Mouse (Mus musculus): ENCODE results near the gene Eri2. TPM values are rescaled to one million over a fixed set of nuclear protein-coding genes. Genes with fewer than 3 reads are reported as not detected.

Eri2 gene
- 9.9 and 10.0 TPM in 2 replicates for polyA plus RNA-seq (2012; rRNA removed)

DNA sequence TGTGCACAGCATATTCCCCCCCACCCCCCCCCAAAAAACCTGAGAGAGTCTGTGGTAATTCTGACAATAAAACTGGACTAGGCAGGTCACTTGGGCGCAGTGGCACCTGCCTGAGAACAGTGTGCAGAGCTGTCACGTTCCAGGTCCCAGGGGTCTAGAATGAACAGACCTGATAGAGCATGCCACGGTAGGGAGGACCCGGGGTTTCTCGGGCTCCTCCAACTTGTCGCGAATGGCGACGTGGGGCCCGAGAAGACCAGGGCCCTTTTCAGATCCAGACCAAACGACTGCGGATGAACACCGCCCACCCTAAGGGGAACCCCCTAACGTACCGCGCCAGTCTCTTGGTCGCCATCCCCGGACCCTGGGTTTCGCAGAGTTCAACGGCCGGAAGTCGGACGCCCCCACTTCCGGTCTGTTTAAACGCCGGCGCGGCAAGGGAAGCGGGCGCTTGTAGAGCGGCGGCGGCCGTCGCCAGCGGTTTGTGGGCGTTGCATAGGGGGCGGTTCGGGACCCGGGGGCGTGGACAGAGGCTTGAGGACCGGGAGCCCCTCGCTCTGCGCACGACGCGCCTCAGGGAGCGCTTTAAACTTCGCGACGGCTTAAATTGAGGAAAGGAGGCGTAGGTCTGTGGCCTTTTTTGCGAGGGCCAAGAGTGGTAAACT is at the start of gene Eri2, which contains the start of gene Rexo5:
Eri2 (minus strand) TSS at position 473 of the 665 bp plus-strand sequence.
Rexo5 (plus strand) TSS at position 421 of the 665 bp plus-strand sequence.

GRCm38 (mm10) chr7:119760527-119760951 is 33.3 kb downstream of the Eri2 start, which contains the start of gene Acsm3:
TSS of gene Acsm3 (plus strand) at chr7:119760923.

GRCm38 (mm10) chr7:119720253-119720946 is 73.5 kb downstream of the Eri2 start, which contains the start of gene Thumpd1:
TSS of gene Thumpd1 (minus strand) at chr7:119720798.

Other genes with a start within 250 kb of the Eri2 start
- gene Acsm2, start 239.7 kb downstream of the Eri2 start, polyA plus RNA-seq (2012; rRNA removed): not detected in 2 replicates
- gene Acsm1, start 187.0 kb downstream of the Eri2 start, polyA plus RNA-seq (2012; rRNA removed): 0.04 TPM in 1 of 2 replicates, not detected in the other
- gene Acsm4, start 104.0 kb downstream of the Eri2 start, polyA plus RNA-seq (2012; rRNA removed): 0.06 TPM in 1 of 2 replicates, not detected in the other
- gene Thumpd1, start 73.3 kb downstream of the Eri2 start, polyA plus RNA-seq (2012; rRNA removed): 52.3 and 52.6 TPM in 2 replicates
- 0.03 and 0.07 TPM in 2 replicates for gene Acsm3, start 33.1 kb downstream of the Eri2 start, polyA plus RNA-seq (2012; rRNA removed)
- gene Rexo5, start 52 bp downstream of the Eri2 start, polyA plus RNA-seq (2012; rRNA removed): 16.9 and 17.9 TPM in 2 replicates
- gene Lyrm1, start 101.8 kb upstream of the Eri2 start, polyA plus RNA-seq (2012; rRNA removed): 14.1 and 15.1 TPM in 2 replicates
- gene Dcun1d3, start 102.2 kb upstream of the Eri2 start, polyA plus RNA-seq (2012; rRNA removed): 8.5 and 9.4 TPM in 2 replicates